Mouse (Mus musculus): ENCODE results near the gene Ptk7.
A peak's percentile ranks its signal among the peaks of the same experiment; 100 is the strongest.

The Ptk7 gene

DNA sequence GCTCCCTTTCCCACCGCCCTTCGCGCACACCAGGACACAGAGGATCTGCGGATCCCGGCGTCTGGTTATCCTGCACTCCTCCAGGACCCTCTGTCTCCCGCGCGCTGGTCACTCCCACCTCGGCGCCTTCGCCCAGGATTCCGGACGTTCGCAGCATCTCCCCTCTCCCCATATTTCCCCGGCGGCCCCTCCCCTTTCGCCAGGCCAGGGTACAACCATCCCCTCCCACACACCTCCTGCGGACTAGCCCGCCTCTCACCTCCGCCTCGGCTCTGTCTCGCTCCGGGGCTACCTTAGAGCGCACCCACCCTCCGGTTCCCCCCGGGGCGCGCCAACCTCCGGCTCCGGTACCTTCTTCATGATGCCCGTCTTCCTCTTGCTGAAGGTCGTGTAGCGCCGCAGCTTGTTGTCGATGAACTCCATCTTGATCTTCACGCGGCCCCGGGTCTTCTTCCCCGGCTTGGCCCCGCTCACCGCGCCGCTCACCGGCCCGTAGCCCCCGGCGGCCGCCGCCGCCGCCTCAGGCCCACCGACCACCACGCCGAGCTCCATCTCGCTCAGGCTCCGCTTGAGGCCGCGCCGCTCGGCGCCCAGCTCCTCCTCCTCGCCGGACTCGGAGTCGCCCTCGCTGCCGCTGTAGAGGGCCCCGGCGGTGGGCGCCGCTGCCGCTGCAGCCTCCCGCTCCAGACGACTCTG is 74.2 kb downstream of the Ptk7 start:
- DNase-seq, result peak; percentile 24

DNA sequence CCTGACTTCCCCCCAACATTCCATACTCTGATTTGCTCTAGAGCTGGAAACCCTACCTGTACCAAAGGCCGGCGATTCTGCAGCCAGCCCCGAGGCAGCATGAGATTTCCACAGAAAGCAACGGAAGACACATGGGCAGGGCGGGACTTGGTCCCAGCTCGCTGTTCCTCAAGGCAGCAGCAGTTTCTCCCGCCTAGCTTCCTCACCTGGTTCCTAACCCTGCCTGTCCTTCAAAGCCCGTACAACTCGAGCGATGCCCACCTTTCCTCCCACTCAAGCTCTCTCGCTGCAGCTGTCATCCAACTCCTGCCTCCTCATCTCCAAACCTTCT is 74.7 kb downstream of the Ptk7 start:
- DNase-seq, result peak; percentile 49

DNA sequence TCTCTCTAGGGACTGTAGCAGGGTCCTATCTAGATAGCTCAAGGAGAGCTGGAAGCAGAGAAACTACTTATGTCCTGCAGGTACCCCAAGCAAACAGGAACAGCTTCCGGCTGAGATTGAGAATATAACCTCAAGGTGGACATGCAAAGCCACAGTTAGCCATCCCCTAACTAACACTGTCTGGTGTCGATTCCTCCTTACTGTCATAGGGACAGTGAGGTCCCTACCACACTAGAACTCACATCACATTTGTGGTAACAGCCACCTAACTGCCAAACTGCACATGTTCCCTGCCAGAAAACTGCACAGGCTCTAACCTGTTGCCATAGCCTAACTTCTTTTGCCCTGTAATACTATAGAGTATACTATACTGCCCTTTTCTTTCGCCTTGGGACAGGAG is 75.4 kb downstream of the Ptk7 start:
- no peak for DNase-seq

DNA sequence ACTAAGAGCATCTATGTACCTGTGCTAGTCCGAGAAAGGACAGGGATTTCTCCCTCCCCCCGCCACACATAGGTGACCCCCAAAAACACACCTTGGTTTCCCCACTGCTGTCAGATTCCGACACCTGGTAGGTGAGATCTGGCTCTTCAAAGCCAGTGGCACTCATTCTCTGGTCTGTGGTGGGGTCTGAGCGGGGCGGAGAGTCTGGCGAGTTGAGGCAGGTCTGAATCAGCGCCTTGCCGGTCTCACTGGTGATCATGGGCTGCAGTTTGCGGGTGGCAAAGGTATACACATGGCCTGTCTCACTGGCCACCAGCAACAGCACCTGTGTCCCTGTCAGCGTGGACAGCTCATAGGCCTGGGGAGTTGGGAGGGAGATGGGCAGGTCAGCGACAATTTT is 75.8 kb downstream of the Ptk7 start:
- DNase-seq, result no peak

DNA sequence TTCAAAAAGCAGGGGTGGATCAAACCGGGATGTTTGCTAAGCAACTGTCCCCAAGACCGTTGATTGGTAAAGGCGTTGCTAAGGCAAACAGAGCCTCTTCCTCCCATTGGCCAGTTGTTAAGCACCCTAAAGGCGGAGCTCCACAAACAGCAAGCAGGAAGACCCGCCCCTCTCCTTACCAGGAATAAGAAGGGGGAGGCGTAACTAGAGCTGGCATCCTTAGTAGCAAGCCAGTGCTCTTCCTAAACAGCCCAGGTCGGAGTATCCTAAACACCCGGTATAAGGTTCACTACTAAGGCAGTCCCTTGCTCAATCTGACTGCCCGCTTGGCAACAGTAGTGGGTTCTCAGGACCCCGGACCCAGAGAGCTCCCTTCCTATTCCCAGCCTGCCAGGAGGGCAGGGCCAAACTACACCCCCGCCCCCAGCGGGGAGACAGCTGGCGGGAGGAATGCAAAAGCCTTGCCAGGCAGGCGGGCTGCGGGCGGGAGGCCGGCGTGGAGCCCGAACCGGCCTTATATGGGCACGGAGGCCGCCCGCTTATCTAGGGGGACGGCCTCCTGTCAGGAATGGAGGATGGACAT is 76.4 kb downstream of the Ptk7 start:
- peak; percentile 97 for DNase-seq

DNA sequence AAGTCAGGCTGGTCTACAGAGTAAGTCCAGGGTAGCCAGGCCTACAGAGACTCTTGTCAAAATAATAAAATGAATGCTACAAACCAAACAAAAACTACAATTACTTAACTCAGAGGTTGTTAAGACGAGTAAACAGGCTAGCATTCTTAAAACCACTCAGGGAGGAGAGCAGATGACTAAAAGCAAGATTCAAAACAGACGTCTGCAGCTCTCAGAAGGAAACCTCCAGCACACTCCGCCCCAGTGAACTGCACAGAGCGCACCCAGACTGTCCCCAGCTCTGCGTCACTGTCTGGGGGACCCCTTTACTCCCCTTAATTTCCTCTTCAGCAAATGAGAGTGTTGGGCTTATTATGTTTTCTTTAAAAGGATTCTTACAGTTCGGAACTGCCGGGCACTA is 77.2 kb downstream of the Ptk7 start:
- DNase-seq, result no peak

DNA sequence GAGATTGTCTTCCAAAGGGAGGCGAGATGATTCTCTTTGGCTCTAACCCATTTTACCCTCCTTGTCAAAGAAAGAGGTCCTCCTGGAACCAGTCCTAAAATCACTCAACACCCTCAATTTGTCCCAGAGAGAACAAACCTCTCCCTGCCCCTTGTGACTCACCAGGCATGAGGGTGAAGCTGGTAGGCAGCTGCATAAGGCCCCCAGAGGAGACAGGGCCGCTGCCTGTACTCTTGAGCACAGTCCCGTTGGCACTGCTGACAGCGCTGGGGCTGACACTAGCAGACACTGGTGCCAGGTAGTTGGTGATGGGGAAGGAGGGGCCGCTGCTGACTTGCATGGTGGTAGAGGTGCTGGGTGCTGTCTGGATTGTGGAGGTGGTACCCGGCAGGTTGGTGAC is 77.9 kb downstream of the Ptk7 start:
- DNase-seq, result no peak

DNA sequence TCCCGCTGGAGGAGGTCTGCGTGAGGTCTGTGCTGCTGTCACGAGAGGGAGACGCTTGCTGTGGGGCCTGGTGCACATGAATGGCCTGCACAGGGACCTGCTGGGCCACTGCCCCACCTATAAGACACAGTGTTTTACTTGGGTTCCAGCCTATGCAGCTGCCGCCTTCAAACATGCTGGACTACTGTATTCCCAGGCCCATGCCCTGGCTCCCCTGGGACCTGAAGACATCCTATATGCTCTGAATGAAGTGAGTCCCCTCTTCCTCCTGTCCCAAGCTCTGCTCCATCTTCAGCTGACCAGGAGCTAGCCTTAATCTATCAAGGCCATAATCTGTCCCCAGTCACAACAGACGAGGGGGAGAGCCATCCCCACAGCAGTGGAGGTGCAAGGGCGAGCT is 78.4 kb downstream of the Ptk7 start:
- no peak for DNase-seq

DNA sequence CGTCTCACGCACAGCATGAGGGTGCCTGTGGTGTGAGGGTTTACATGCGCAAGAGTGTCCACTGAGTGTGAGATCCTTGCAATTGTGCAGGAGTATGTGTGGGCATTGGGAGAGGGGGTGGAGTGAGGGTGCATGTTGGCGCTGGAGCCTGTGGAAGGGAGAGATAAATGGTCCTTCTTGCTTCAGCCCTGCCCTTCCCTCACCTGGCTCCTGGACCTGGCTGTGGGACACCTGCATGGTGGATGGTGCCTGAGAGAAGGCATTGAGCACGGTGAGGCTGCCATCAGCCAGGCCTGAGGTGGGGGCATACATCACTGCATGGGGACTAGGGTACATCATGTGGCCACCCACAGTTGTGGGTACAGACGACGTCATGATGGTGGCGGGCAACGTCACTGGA is 79.7 kb downstream of the Ptk7 start:
- DNase-seq, result no peak

DNA sequence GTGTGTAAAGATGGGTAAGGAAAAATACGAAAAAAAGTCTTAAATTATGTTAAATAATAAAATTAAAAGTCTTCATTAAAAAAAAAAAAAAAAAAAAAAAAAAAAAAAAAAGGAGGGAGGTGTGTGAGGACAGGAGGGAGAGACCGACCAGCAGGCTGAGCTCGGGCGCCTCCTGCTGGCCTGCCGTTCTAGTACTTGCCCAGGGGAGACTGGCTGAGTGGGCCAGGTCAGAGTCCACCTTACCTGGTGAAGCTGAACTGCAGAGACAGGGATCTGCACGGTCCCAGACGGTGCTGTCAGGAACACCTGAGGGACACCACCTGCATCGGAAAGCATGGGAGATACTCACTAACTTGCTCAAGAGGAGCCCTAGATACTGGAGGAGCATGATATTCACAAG is 80.1 kb downstream of the Ptk7 start:
- peak; percentile 62 for DNase-seq

DNA sequence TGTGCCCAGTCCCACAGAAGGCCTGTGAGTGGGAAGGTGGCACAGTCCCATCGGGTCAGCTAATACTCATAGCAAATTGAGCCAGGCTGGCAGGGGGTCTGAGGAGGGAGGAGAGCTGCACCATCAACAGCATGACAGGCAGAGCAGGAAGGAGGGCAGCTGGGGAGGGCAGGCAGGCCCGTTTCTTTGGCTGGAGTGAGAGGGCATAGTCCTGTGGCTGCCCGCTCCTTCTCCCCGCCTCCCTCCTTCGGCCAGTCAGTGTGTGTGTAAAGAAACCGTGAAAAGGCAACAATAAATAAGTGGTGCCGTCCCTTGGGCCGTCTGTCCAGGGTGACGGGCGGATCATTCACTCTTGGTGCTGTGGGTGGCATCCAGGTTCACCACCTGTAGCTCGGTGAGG is 80.6 kb downstream of the Ptk7 start:
- DNase-seq, result no peak

DNA sequence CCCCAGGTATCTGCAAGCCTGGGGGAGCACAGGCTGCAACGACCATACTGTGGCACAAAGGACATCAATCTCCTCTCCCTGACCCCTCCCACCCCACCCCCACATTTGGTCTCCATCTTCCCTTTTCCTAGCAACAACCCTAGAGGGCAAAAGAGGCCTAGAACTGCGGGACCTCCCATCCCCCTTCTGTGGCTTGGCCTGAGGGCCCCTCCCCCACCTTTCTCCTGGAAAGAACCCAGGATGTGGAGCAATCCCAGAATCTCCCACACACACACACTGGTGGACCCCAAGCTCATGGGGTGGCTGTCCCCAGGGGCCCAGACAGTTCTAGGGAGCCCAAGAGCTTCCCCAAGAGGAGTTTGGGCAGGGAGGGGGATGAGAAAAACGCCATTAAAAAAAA is 81.4 kb downstream of the Ptk7 start:
- no peak for DNase-seq

DNA sequence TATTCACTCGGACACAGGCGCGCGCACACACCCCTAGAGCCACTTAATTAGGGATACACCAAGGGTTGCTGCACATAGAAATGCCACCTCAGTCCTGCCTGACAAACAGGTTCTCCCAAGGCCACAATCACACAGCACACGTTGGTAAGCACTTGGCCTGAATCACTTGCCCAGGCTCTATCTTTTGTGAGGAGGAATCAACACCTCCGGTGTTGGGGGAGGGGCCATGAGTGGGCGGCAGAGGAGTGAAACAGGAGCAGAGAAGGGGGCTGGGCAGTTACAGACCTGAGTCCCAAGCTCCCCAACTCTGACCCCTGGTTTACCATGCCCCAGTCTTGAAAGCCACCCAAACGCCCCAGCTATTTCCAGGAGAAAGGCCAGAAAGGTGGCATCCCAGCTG is 82.3 kb downstream of the Ptk7 start:
- peak; percentile 15 for DNase-seq

DNA sequence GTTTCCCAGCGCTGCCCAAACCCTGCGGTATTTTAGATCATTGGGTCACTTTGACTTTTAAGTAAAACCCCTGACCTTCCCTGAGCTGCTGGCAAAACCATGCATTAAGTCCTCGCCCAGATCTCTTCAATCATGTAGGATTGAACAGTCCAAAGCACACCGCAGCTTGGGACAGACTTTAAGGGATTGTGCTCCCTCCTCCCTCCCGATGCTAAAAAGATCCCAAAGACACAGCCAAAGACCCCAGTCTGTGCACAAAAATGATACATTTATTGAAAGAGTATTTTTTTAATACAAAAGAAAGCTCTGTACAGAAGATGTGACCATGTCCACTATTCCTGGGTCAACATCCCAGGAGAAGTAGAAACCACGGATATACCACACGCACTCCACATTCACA is 82.7 kb downstream of the Ptk7 start:
- DNase-seq, result no peak

DNA sequence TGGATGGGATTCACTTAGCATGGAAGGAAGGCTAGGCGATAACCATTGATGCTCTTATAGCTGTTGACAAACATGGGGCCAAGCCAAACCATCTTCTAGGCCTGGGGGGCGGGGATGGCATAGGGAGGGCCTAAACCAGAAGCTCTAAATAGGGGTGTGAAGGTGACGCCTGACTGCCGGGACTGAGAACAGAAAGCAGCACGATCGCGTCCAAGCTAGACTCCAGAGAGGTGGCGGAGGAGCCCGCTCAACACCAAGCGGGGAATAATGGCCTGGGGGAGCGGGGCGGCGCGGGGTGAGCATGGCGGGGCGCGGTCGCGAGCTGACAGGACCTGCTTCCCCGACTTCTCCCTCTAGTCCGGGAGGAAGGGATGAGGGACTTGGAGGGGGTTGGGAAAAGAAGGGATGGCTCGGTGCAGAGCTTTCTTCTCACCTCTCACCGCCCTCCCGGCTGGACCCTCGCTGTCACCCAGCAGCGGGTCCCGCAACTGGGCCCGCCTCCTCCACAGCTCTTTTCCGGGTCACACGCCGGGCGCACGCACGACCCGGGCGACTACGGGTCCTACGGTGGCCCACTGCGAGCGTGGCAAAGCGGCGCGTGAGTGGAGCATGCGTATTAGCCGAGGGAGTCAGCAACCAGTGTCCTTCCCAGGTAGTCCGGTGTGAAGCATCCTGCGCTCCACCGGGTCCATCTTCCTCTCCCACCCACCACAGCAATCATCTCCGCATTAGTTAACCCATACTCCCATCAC is 83.3 kb downstream of the Ptk7 start, which contains the start of gene Cul9:
Gene Cul9 (minus strand): TSS at position 576 of the 752 bp plus-strand sequence.
- DNase-seq, result peak; percentile 77

DNA sequence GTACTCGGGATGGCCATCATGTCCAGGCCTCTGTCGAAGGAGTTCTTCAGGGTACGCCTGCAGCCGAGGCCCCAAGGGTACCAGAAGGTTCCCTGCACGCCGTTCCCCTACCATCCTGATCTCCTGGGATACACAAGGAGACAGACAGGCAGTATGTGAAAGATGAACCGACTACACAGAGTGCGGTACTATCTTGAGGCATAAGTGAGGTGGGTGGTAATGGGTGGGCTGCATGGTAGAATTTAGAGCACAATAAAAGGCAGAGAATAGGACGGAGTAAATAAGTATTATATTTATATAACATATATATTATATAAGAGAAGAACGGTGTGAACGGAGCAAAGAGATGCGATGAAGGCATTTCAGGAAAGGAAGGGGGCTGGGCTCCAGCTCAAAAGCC is 85.6 kb downstream of the Ptk7 start:
- no peak for DNase-seq

DNA sequence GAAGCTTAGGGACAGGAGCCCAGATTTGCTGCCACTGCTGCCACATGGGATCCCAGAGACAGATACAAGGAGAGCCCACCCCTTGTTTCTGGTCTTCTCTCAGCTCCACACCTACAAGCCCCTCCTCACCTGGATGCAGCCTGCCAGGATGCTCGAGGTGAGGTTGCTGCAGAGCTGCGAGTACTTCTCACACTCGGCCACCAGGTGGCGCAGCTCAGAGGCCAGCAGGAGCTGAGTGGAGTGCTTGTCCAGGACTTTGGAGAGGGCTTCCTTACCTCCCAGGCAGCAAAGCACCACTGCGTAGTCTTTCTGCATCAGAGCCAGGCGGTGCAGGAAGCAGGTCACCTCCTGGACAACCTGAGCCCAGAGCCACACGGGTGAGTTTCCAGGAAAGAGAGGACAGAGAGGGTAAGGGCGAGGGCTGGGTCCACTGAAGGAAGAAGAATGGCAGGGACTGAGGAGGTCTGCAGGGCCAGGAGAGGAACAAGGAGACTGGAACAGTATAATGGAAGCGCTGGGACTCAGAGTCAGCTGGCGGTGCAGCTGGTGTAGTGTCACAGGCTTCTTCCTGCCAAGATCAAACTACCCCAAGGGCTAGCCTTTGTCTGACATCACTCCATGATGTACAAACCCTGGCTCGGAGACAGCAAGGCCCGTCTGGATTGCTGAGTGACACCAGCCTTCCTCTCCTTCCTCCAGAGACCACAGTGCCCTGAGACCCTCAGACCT is 103.6 kb downstream of the Ptk7 start:
- DNase-seq, result peak; percentile 81

DNA sequence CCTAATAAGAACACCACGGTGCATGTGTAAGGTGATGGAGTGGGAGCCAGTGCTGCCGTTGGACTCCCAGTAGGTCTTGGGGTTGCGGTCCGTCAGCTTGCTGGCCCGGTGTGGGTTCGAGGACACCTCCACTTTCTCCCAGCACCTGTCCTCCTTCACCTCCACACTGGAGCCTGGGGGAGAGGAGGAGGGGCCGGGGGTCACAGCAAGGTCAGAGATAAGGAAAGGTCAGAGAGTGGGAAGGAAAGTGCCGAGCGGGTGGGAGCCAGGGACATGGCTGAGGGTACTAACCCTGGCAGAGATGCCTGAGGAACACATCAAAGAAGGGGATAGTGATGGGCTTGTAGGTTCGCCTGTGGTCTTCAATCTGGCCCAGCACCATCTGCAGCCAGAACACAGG is 104.2 kb downstream of the Ptk7 start:
- no peak for DNase-seq

DNA sequence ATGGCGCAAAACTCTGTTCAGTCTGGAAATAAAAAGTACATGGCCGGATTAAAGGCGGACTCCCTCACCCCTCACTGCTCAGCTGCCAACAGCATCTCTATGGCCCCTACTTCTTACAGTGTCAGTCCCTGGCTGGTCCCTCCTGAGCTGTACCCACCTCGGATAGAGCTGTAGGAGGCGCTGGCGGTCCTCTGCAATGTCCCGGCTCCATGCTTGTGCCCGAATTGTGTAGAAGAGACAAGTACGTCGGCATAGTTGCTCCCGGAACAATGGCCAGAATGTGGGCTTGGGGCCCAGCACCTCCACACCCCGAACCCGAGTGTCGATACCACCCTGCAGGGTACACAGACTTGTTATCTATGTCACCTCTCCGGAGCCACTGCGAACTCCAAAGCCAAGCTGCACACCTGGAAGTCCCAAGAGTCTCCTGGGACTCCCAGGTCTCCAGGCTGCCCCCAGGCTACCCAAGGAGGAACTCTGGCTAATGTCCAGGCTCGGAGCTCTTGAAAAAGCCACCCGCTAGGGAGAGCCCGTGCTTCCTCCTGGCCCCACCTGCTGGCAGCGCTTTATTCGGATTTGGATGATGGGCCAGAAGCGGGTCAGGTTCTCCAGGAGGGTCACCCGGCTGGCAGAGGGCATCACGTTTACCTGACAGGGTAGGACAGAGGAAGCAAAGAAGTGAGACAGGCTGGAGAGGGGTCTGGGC is 107.2 kb downstream of the Ptk7 start:
- peak; percentile 34 for DNase-seq

DNA sequence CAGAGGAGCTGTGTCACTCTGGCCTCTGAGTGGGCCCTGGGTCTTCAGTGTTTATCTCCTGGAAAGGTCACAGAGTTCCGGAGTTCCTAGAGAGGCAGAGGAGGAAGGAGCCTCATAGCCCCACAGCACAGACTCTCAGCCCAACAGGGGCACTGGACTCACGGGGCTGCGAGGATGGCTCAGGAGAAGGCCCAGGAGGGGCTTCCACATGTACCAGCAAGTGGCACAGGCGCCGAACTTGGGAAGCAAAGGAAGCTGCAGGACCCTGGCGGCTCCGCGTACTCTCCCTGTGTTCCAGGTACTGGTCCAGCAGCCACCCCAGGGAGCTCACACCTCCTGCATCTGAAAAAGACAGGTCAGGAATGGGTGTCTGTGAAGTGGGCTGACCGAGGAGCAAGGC is 108.1 kb downstream of the Ptk7 start:
- DNase-seq, result no peak

DNA sequence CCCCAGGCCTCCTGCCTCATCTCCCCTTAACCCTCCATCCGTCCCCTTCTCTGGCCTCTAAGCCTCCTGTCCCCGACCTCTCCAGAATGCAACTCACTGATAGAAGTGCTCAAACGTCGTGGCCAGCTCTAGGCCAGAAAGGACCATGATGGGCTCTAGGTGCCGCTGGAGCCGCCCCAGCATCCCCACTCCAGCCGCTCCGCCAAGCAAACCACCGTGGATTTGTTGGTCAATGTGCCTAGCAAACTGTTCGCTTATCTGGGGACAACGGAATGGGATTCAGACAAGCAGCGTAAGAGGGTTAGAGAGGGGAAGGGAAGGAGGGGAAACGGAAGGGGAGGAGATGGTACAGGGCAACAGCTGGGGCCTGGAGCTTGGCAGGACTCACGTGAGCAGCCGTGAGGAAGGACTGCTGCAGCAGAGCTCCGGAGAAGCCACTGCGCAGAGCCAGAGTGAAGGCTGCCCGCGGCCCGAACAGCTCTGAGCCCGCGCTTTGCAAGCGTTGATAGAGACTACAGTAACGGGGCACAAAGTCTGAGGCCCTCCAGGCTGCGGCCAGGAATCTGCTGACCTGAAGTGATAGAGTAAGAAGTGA is 108.8 kb downstream of the Ptk7 start:
- no peak for DNase-seq

DNA sequence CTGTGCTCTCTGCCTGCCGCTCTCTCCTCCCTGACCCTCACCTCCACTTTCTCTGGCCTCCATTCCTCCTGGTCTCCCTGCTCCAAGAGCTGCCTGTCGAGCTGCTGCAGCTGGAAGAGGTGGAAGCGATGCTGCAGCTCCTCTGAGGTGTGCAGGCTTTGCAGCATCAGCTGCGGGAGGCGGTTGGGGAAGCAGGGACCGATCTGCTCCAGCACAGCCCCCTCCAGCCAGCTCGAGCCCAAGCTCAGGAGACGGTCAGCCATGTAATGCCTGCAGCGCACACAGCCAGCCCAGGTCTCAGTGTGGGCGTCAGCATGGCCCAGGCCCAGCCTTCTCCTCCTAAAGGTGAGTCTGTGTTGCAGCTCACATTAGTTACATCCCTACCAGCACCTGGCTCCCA is 109.3 kb downstream of the Ptk7 start:
- no peak for DNase-seq
